Mouse (Mus musculus): ENCODE measurements around the gene Stambpl1.

DNA sequence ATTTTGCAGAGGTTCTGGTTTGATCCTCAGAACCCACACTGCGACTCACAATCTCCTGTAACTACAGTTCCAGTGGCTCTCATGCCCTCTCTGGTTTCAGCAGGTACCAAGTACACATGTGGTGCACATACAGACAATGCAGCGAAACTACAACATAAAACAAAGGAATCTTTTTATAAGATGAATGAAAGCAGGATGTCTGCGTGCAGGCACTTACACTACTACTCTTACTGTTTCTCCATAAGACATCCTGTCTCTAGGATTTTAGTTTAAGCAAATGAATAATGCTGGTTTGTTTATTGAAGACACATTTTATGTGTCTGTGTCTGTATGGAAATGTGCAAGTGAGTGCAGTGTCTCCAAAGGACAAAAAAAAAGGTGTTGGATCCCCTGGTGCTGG, 10.8 kb upstream of the Stambpl1 start:
- TF ChIP-seq EP300 (IDR thresholded peaks at IDR 0.05; ENCODE audit: insufficient read depth, low read depth, low read length), result no peak
- TF ChIP-seq POLR2A (IDR thresholded peaks at IDR 0.05; ENCODE audit: insufficient read depth, low read length), result no peak
